Mouse (Mus musculus) natural killer cell, adult 2 months (primary cell): ENCODE measurements around the gene Ptprk.

Experiments
- DNase-seq, 2 experiments: peaks; one replicate each; pipeline ENCODE4 v3.0.0; 2022; ENCODE audit warnings: low spot score in 2 of 2

The Ptprk gene

DNA sequence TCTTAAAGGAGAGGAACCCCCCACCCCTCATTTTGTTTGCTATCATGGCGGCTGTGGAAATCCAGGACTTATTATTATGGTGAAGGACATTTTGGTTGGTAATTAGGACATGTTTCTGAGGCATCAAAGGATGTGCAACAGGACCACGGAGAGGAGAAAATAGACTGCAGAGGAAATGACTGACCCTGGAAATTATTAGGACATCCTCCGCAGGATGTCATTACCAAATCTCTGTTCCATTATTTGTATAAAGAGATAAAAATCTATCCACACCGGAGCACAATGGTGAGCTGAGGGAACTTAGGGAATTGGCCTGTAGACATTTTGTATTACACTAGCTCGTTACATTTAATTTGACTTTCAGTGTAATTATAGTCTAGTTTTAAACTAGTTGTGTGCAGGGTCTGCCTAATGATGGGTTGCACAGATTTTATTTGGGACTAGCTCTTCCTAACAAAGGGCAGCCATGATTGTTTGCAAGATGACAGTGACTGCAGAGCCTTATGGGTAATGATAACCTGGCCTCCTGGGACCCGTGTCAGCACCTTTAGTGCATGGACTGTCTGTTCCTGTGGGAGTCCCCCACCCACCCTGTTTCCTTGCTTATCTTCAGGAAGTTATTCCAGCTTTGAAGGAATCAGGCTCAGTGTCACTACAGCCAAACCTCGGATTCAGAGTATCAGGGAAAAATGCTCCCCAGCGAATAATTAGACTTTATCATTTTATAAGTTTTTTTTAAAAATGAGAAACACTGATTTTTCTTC is 38.4 kb downstream of the Ptprk start:
- no peak for DNase-seq

DNA sequence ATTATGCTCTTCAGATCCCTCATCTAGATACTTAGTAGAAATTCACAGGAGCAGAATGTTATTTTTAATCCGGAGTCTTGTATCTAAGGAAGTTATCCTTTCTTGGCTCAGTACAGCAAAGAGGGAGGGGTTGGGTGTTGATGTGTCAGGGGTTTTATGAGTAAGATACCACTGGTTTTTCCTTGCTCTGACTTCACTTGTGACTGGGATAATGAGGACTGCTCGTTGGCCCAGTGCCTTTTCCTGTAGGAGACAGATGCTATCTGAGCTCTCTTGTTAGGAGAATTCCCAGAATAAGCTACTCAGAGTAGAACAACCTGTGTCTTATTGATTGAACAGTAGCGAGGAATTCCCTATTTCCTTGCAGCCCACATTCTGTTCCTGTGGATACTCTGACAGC is 39.3 kb downstream of the Ptprk start:
- no peak for DNase-seq

DNA sequence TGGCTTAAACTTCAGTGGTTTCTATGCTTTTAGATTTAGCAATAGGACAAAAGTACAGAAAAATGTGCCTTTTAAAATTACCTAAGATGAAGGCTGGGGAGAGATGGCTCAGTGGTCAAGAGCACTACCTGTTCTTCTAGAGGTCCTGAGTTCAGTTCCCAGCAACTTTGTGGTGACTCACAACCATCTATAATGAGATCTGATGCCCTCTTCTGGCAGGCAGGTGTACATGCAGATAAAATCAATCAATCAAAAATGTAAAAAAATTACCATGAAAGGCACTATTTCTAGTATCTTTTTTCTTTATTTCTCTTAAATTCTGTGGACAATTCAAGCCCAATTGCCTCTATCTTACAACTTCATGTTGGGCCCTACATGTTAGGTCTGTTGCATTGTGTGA is 42.4 kb downstream of the Ptprk start:
- DNase-seq: no peak

DNA sequence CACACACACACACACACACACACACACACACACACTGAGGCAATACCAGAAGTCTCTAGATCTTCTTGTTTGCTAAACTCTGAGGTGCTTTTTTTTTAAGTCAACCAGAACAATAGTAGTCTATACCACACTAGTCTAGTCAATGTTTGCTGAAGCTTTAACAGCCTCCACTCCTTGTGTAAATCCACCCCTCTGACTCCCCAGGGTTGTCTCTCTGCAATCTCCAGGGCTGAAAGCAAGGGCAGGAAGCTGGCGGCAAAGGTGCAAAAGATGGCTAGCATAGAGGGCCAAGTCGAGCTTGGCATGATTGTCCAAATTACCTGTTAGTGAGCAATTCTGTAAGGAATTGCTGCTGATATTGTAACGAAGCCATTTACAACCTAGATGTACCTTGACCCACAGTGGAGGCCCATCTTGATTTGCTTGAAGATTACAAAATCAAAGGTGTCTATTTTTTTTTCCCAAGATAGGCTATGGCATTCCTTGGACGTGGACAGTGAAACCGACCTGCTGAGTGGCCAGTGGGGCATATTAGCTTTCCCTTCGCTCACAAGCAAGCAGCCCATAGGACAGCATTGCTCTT is 44.3 kb downstream of the Ptprk start:
- no peak for DNase-seq

DNA sequence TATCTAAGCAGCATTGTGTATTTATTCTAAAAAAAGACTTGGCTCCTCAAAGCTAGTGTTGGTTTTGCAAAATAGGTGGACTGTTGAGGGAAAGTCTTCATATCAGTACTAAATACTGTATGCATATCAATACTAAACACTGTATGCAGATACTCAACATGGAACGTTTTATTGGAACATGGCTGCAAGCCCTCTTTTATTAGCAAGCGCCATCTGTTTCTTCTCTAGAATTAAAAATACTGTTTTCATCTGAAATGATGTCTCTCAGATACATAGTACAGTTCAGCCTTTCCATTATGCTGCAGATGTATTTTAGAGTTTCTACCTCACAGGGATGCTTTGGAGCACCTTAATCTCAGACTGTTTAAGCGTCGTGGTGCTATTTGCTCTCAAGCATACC is 49.3 kb downstream of the Ptprk start:
- DNase-seq: no peak

DNA sequence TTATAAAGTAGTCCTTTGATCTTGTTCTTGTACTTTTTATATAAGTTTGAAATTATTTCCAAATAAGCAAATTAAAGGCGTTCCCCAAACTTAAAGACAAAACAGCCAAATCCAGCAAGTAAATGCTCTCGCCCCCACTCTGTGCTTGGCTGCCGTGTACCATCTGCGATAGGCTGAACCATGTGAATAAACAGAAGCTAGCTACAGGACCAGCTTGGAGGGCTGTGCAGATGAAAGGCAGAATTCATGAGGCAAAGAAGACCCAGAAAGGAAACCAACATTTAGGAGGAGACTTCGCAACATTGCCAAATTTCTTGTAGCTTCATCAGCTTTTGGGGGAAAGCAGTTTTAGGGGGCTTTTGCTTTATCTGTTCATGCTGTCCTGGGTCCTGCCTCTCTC is 53.4 kb downstream of the Ptprk start:
- DNase-seq: no peak

DNA sequence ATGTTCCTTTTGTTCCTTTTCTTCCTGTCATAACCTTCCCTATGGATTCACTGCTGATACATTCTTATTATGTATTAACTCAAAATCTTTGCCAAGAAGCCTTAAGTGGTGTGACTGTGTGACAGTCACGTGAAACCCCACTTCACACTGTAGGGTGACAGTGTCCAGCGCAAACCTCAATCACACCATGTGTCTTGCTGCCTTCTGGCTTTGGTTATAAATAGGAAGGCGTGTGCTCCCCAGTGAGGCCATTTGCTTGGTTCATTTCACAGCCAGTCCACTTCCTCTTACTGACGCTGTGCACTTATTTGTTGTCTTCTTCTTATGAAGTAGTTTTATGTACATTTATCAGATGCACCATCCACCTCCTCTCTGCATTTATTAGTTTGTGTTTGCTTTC is 53.8 kb downstream of the Ptprk start:
- no peak for DNase-seq

DNA sequence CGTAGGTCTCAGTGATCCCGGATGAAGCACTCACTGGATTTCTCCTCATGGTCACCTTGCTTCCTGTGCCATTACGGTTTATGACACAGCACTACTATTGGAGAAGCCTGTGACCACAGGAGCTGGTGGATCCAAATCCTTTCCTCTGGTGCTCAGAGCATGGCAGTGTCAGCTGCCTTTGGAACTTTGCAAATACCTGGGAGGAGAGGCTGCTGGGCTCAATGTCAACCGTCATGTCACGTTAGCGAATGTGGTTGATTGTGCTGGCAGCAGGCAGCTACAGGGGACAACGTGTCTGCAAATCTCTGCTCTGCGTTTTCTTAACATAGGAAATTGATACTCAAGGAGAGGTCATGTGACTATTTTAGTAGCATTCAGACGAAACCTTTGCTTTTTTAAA is 55.8 kb downstream of the Ptprk start:
- DNase-seq: no peak

DNA sequence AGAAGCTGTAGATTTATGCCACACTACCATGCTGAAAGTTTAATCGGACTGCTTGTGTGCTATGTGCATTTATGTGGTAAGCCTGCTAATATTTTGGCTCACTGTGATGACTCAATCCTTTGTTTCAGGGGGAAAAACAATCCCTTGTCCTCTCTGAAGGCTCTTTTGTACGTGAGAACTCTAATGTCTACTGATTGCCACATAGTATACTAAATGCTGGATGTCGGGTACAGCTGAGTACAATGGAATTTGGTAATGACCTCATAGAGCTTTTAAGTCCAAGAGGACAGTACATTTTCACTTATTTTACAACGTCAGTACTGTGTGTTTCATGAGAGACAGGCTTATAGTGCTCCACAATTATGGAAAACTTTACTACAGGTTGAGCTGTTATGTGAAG is 59.1 kb downstream of the Ptprk start:
- no peak for DNase-seq

DNA sequence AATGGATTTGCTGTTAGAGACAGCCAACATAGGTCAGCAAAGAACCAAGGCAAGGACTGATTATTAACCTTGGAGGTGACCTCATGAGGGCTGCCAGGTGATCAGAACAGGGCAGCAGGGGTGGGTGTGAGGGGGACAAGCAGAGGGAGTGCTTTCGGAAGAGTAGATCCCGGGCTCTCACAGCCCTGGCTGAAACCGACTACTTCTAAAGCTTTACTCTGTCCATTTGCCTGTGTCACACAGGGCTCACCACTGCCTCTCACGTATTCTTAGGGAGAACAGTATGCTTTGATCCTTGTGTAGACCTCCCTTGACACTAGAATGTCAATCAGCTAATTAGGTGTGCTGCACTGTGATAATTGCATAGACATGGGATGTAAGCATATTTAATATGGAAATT is 63.8 kb downstream of the Ptprk start:
- DNase-seq: no peak

DNA sequence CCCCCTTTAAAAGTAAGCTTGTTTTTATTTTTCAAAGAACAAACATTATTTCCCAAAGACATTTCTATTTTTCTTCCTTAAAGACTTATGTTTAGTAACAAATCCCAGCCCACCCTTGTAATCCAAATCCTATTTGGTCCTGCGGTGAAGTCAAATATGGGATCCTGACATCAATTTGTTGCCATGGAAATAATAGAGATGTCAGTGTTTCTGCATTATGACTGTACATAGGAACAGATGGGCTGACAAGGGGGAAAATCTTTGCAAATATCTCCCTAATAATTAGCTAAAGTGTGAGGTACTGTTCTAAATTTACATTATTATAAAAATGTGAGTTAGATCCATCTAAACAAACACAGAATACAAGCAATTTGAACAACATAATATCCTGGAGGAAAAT is 69.8 kb downstream of the Ptprk start:
- DNase-seq: no peak

DNA sequence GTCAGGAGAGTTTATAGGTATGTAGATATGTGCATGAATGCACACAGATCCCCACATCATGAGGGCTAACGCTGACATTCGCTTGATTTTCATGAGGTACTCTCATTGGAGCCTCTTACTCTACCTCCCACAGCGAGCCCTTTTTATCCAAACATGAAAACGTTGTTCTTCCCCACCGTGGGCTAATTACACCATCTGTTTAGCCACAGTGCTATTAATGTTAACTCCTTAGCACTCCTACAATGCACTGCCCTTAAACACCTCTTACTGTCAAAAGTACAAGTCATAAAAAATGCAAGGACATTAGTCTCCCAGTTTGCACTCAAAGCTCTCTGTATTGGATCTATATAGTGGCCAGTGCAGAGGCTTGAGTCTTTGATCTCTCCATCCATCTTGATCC is 70.7 kb downstream of the Ptprk start:
- DNase-seq: no peak

DNA sequence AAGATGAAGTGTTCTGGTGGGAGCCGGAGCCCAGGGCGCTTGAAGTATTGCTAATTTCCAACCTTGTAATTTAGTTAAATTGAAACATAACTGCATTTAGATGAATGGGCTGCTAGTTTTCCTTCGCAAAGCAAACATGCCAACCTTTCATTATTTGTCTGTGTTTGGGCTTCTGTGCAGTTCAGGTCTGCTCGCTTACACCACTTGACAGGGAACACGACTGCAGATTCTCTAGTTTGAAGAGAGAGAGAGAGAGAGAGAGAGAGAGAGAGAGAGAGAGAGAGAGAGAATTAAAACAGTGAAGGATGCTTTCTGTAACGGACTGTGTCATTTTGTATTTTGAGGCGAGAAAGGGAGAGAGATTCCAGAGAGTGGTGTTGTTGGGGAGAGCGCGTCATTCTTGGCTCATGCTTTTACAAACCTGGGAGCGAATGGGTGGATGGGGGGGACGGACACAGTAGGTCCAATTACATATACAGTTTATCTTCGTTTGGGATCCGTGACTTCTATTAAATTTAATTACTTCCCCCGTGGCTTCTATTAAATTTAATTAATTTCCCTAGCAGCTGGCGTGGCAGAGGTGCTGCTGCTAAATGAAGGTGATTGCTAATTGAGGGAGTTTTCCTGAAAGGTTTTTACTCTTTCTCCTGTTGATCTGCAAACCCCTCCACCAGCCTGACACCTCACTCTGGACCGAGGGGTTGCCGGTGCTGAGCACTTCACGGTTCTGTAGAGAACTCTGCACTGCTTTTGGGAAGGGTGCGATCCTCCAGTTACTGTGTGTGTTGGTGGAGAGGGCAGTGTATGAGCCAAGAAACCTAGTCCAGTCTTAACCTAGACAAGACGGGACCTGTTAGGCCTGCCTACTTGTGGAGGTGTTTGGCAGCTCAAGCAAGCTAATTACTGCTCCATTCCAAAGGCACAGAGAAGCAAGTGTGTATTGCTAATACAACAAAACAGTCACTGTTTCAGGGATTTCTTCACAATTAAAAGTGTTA is 81.4 kb downstream of the Ptprk start:
- DNase-seq: no peak

DNA sequence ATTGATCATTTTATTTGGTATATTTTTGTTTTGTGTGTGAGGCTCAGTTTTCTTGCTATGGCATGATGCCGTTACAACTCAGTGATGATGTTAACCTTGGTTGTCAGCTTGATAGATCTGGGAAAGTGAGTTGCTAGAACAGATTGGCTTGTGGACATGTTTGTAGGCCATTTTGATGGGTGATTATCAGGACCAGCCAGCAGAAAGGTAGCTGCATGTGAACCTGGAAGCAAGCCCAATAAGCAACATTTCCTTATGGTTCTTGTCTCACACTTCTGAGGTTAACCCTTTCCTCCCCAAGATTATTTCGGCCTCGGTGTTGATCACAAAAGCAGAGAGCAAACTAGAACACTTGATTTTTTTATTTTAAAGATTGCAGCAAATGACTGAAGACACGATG is 85.1 kb downstream of the Ptprk start:
- DNase-seq: no peak

DNA sequence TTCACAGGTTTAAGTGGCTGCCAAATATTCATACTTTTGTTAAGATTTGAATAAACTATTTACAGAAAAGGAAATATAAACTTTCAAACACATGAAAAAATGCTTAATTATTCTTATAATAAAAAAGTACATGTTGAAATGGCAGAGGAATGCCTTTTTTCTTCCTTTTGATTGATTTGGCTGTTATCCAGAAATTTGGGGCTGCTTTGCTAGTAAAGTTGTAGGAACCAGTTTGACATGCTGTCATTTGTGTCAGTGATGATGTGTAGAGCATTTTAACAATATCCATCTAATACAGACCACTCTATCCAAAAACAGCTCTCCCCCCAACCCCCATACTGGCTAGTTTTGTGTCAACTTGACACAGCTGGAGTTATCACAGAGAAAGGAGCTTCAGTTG is 86.7 kb downstream of the Ptprk start:
- no peak for DNase-seq

DNA sequence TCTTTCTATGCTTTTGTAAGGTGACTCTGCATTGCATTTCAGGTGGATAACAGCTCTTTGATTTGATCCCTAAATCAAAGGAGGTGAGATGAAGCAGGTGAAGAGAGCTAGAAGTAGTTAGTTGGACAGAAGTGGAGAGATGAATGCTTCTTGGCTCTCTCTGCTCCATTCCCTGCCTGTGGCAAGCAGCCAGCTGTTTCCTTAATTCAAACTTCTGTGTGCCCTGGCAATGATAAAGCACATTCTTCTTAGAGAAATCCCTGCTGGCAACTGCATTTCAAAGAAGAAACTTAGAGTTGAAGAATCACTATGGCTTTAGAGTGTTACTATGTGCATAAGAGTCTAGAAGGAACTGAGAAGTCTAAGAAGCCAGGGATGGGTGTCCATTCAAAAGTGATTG is 89.6 kb downstream of the Ptprk start:
- no peak for DNase-seq

DNA sequence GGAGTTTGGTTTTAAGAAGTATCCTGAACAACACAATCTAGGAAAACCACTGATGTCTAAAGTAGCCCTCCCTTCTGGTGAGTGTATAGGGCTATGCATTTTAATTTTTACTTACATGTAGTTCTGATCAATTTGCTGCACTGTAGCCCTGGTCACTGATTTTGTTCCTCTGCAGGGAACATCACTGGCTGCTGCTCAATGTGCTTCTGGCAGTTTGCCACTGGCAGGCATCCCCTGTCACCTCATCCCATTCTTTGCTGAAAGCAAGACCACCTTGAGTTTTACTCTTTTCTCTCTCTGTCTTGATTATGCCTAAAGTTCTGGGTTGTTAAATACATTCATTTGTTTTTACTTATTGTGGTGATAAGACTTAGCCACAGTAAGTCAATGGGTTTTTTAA is 90.1 kb downstream of the Ptprk start:
- DNase-seq: no peak

DNA sequence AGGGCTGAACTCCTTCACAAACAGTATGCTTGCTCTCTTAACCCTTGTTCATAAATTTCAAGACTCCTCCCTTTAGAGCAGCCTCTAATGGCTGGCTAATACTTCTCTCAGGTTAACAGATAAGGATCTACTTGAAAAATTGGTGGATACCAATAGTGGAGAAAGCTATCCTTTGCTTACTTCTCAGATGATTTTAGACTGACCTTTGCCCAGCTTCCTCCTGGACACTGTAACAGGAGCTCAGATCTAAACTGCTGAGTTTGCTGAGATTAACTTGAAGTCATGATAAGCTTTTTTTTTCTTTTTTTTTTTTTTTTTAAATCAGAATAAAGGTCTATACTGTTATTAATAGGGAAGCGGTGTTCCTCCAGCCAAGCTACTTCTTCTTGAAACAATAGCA is 92.0 kb downstream of the Ptprk start:
- no peak for DNase-seq

DNA sequence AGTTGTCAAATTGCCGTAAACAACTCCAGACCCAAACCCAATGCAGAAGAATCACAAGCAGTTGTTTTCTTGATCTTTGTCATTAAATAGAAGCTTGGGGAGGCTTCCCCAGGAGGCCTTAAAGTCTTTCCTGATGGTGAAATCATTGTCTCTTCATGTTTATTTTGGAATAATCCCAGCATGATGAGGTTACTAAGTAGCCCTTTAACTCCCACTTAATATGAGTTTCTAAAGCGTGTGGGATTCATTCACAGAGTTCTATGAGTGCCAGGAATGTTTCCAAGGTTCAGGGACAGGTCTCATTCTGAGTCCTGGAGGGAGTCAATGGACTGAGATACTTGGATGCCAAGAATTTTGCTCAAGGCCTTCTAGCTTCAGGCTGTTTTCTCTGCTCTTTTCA is 92.5 kb downstream of the Ptprk start:
- DNase-seq: no peak

DNA sequence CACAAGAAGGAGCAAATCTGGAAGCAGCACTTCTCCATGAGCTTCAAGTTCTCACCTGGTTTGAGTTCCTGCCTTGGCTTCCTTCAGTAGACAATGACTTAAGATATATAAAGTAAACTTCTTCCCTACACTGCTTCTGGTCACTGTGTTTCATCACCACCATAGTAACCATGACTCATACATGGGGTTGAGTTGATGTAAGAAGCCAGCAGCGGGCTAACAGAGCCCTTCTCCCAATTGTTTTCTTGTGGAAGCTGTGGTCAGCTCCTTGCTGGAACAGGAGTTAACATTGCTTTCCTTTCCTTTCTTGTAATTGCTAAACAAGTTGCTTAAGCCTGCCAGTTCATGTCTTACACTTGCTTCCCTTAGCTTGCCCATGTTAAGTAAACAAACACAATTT is 96.6 kb downstream of the Ptprk start:
- DNase-seq: no peak

DNA sequence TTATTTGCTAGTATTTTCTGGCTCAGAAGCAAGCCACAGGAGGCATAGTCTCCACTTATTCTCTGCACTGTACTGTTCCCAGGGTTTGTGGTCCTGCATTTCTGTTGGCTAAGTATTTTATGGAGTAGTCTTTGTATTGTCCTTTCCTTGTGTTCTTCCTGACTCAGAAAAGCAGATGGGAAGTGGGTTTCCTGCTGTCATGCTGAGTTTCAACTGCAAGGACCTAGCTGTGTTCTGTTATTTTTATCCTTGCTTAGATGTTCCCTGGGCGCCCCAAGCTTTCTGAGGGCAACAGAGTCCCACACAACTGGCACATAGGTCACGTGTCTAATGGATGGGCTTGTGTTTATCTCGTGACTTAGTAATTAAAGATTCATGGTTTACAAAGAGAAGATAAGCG is 104.3 kb downstream of the Ptprk start:
- no peak for DNase-seq

DNA sequence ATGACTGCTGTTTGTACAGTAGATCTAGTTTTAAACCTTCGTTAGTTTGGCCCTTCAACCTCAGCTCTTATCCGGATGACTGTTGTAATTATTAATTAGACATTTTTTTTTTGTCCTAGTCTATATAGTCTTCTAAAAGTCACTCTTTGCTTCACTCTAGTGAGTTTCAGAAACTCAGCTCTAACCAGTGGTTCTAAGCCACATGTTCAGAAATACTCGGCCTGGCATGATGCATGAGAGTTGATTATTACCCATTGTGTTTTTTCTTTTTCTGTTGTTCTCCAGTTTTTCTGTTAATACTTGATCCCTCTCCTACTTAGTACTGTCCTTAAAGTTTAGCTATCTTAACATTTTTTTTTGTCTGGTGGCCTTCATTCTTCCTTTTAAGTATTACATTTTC is 107.5 kb downstream of the Ptprk start:
- DNase-seq: no peak

DNA sequence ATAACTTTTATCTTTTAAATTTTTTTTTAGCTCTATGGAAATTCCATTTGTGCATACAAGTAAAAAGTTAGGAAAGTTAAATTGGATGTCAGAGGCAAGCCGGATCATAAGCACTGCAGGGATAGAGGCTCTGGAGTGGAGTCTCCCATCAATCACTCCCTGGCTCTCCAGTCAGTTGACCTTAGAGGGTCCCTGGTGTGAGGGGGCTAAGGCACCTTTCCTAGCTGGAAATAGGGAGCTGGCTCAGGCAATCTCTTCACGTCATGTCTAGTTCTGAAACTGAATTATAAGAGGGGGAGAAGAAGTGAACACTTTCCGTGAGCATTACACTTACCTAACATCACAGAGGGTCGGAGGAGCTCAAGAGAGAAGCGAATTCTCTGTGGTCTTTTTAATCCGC is 110.1 kb downstream of the Ptprk start:
- no peak for DNase-seq
